Mouse (Mus musculus) layer of hippocampus, postnatal 25 days (tissue): ENCODE results near the gene Vti1b. TPM values are rescaled to one million over a fixed set of nuclear protein-coding genes. Genes with fewer than 3 reads are reported as not detected.
A peak's percentile ranks its signal among the peaks of the same experiment; 100 is the strongest.

Experiments
- DNase-seq, 2 experiments: peaks; one replicate each; pipeline ENCODE4 v3.0.0; 2022; ENCODE audit warnings: mixed read lengths in 2 of 2, low spot score in 1 of 2; ENCODE audit errors: extremely low spot score in 1 of 2
- total RNA-seq, 2 experiments: library from RNA; stranded (reverse); gene quantifications; 2 replicates each; pipeline ENCODE4 v1.2.3; 2021

Vti1b gene
- total RNA-seq, 2 experiments from 2014 or later, result 147 to 174 TPM

- no peak for DNase-seq
Measured at GRCm38 (mm10) chr12:79139417-79139816, 33.0 kb downstream of the Vti1b start.

- DNase-seq, result no peak
Measured at GRCm38 (mm10) chr12:79138999-79139398, 33.5 kb downstream of the Vti1b start.

GRCm38 (mm10) chr12:79136949-79137348, 35.5 kb downstream of the Vti1b start:
- no peak for DNase-seq

- no peak for DNase-seq
Measured at GRCm38 (mm10) chr12:79135105-79135504, 37.4 kb downstream of the Vti1b start.

- DNase-seq, result no peak
Measured at GRCm38 (mm10) chr12:79134676-79135075, 37.8 kb downstream of the Vti1b start.

- no peak for DNase-seq
Measured at GRCm38 (mm10) chr12:79131706-79132460, 40.6 kb downstream of the Vti1b start.

- no peak for DNase-seq
Measured at GRCm38 (mm10) chr12:79131178-79131675, 41.2 kb downstream of the Vti1b start.

GRCm38 (mm10) chr12:79130299-79131177, 41.9 kb downstream of the Vti1b start, which contains the start of gene Arg2:
Gene Arg2, plus strand, starts transcription at chr12:79130777.
- peak; percentile 48 to 56 for DNase-seq

GRCm38 (mm10) chr12:79122820-79123219, 49.6 kb downstream of the Vti1b start:
- no peak for DNase-seq

- DNase-seq, result no peak
Measured at GRCm38 (mm10) chr12:79118991-79119390, 53.5 kb downstream of the Vti1b start.

Other genes with a start within 250 kb of the Vti1b start
- gene Tmem229b, start 165.0 kb downstream of the Vti1b start, total RNA-seq, result 10 to 100 TPM; 34.4 to 39.9 TPM
- gene Plekhh1, start 143.5 kb downstream of the Vti1b start, total RNA-seq, result 10 to 100 TPM; 21.5 to 21.6 TPM
- gene Pigh, start 83.0 kb downstream of the Vti1b start, total RNA-seq, result 10 to 100 TPM; 10.1 to 10.9 TPM
- gene Arg2, start 41.9 kb downstream of the Vti1b start, total RNA-seq, result 1 to 10 TPM; 3.1 to 4.3 TPM
- gene Rdh11, start 19.6 kb upstream of the Vti1b start, total RNA-seq, result 10 to 100 TPM; 17.9 to 21.2 TPM
- 1 to 10 TPM; 1.8 to 2.9 TPM for gene Rdh12, start 36.2 kb upstream of the Vti1b start, total RNA-seq
- 10 to 100 TPM; 24.6 to 29.9 TPM for gene Zfyve26, start 123.6 kb upstream of the Vti1b start, total RNA-seq
- gene Rad51b, start 124.6 kb upstream of the Vti1b start, total RNA-seq, result under 1 TPM in 1 of 2 experiments, not detected in 1; 0.30 TPM